Mouse (Mus musculus) granulocyte monocyte progenitor cell, adult 5-6 weeks (primary cell): ENCODE measurements around the gene Phb2. TPM values are rescaled to one million over a fixed set of nuclear protein-coding genes. Genes with fewer than 3 reads are reported as not detected.

ENCODE experiments used
- ATAC-seq: replicated peaks from 2 replicates; pipeline ENCODE4 v1.8.0; 2016; ENCODE audit warnings: mild to moderate bottlenecking, moderate TSS enrichment, inconsistent platforms; ENCODE audit not compliant: poor library complexity, severe bottlenecking
- total RNA-seq, 2 experiments: library from RNA; stranded (forward) in 1 of 2; stranded (reverse) in 1 of 2; fragments of 200-712, 200-1000 nt in 1 of 2; fragments of >200 nt in 1 of 2; fragmentation: Nextera tagmentation in 1 of 2; gene quantifications; 2 replicates each; pipeline ENCODE4 v1.2.3; 2014 to 2017

Gene Phb2
- total RNA-seq, 2 experiments from 2014 or later: 315 to 320 TPM

DNA sequence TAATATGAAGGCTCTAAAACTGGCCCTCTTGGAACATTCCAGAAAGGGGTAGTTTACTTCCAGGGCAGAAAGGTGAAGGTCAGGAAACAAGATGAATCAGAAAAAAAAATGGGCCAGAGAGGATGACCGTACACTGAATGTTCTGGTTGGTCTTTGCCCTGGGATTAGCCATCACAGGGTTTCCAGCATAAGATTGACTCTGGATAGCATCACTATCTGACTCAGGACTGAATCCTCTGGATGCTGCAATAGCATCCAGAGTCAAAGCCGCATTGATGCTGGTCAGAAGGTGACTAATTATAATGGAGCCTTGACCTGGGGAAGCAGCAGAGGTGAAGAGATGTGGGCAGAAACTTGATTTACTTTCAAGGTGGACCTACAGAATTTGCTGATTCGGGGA lies 23.1 kb upstream of the Phb2 start:
- no peak for ATAC-seq

DNA sequence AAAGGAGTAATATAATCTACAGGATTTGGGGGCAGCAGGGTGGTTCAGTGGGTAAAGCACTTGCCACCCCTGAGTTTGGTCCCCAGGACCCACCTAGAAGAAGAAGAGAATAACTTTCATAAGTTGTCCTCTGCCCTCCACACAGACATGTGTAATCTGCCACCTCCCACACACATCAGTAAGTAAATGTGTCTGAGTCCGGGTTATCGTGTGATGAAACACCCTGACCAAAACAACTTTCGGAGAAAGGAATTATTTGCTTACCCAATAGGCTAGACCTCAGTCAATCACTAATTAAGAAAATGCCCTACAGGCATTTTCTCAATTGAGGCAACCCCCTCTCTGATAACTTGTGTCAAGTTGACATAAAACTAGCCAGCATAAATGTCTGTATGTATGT lies 21.6 kb upstream of the Phb2 start:
- no peak for ATAC-seq

DNA sequence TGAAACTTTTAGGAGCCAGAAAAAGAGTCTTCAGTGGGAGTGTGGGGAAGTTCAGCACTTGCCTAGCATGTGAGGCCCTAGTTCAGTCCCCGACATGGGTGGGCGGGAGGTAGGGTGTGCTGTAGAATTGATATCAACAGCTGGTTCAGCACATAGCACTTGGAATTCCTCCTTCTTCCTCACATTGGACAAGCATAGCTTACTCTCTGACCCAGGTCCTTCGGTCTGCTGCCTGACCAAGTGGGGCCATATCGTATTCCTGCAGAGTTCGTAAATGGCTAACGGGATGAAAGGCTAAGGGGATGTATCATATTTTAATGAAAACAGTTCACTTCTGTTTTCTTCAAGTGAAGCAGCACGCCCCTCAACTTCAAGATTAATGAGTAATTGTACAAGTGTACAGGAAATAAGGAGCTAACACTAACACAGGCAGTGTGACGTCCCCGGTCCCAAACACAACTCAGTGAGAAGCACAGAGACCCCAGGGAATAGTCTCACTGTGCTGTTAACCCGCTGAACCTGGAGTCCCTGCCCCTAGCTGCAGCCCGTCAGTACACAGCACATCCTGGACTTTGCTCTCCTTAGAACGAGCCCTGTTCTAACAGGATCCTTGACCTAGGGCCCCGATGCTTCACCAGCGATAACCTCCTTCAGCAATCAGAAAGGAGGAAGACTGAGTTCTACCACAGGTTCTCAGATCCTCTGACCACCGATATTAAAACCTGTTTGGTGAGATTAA lies 18.7 kb upstream of the Phb2 start:
- 0 out of 2 replicates have a peak, but pooled peaks have one; percentile 7 for ATAC-seq

DNA sequence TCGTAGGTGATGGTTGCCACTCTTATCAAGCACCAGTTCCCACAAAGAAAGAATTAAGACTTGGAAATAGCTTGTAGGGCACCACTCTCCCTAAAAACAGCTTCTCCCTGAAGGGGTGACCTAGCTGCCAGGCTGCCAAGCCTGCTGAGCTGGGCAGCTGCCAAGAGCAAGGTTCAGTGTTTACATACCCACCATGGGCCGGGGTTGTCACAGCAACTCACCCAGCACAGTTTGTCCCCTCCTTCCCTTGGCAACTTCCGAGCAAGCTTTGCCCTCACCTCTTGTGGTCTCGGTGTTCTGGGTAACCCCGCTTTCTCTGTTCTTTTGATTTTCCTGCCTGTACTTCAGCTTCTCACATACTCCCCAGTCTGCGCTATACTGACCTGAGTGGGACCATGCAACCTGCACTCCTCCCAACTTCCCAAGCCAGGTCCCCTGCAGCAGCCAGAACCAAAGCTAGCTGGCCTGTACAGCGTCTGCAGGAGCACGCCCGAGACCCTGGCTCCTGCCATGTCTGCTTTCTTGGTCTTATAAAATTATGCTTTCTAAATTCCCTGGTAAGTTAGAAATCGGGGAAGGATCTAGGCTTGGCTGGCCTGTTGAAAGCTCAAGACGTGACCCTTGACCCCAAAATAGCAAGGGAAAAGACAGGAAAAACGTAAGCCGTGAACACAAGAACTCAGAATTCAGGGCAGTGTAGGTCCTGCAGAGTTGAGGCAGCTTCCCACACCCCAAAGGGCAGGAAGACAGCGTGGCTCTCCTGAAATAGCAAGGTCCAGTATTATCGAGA lies 17.8 kb upstream of the Phb2 start:
- ATAC-seq: peak; percentile 57

DNA sequence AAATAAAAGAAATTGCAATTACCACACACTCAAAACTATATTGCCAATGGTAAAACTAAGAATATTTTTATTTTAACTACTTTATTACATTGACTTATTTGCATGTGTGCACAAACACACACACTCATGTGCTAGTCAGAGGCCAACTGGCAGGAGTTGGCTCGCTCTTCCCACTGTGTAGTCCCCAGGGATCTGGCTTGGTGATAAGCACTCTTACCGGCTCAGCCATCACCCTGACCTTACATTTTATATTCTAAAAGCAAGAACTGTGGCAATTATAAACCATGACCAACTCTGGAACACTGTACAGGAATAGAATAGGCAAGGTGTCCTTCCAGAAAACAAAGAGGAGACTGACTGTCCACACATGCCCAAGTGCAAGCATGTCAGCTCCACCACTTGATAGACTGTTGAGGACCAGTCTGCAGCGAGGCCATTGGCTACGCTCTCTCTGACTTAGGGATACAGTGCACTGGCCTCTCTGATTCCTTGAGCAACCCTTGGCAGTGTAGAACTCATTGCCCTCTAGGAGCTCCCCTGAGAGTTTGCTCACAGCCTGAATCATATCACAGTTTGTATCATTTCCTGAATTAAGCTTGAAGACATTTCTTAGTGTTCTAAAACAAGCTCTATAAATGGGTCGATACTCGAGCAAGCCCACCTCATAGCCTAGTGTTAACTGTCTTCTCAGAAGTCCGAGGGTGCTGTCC lies 15.5 kb upstream of the Phb2 start:
- ATAC-seq: no peak

DNA sequence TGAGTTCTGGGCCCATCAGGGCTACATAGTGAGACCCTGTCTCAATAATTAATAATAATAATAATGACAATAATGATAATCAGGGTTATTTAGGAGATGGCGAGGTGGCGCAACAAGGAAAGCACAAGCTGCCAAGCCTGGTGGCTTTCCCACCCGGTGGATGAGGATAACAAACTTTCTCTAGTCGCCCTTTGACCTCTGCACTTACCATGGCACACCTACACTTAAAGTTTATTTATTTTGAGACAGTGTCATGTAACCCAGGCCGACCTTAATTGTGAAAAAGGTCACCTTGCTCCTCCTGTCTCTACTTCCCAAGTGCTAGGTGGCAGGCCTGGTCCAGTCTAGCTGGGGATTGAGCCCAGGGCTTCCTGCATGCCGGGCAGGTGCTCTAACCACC lies 13.4 kb upstream of the Phb2 start:
- no peak for ATAC-seq

DNA sequence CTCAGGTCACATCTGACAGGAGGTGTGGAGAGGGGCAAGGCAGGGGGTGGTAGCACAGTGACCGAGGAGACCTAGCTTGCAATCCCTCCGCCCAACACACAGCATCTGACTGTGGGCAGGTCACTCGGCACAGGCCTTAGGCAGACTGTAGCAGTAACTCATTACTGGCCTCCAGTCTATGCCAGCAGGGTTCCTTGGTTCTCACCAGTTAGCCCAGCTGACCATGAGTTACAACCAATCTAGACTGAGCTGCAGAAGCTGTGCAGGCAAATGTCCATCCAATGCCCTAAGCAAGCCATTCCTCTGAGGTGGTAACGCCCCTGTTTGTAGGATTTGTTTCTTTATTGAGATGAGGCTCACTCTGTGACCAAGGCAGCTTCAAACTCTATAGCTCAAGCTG lies 12.8 kb upstream of the Phb2 start:
- no peak for ATAC-seq

DNA sequence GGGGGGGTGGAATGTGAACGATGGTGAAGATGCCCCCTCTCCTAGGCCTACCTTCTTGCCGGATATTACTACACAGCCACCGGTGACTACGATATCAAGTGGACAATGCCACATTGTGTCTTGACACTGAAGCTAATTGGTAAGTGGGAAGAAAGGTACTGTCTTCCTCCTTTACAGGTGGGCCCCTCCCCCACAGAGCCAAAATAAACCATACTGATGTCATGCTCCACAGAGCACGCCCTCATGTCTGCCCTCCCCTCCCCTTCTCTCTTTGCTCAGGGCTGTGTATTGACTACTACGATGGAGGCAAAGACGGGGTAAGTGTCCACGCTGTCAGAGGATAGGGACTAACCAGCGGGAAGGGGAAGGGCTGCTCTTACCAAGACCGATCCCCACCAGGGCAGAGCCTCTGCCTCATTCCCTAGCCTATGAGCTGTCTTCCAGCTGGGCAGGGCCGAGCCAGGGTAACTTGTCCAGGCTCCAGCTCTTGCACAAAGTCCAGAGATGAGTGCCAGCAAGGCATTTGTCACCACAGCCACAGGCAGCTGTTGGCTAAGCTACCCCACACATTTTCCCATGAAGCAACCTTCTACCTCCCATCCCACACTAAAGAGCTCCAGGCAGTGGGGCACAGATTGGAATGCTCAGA lies 12.1 kb upstream of the Phb2 start:
- no peak for ATAC-seq

DNA sequence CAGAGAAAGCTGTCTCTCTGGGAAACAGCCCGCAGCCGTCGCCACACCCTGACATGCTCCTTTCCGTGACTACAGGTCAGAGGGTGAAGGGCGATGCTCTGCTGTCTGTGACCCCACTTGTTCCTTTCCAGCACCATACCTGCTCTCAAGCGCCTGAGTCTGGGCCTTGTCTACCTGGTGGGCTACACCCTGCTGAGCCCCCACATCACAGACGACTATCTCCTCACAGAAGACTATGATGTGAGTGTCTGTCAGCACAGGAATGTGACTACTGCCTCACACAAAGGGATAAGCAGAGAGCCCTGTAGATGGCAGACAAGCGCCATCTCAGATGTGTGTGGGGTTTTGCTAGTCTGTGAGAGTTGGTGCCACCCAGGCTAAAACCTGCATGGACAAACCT lies 10.8 kb upstream of the Phb2 start:
- ATAC-seq: no peak

DNA sequence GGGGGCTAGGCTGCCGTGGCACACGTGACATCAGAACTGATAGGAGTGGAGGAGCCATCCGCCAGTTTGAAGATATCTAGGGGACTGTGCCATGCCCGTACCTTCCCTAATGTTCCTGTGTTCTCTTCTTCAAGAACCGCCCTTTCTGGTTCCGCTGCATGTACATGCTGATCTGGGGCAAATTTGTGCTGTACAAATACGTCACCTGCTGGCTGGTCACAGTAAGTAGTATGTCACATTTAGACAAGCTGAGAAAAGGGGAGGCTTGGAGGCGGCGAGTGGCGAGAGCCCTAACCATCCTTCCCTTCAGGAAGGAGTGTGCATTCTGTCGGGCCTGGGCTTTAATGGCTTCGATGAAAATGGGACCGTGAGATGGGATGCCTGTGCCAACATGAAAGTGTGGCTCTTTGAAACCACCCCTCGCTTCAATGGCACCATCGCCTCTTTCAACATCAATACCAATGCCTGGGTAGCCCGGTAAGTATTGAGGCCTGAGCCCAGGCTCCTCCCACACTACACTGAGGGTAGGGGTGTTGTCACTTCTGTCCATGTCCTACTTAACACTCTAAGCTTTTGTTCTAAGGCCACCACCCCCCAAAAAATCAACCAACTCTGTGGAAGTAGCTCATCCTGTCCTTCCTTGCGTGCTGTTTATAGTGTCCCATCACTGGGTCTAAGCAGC lies 9.9 kb upstream of the Phb2 start:
- ATAC-seq: no peak

DNA sequence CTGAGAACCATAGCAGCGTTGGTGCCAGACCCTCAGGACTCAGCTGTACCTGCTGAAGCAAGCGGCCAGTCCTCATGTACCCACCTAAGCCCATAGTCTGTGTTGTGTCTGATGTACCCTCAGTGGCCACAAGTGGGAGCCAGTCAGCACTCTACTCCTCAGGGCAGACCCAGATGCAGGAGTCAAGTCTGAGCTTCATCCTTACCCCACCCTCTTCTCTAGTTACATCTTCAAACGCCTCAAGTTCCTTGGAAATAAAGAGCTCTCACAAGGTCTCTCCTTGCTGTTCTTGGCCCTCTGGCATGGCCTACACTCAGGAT lies 9.4 kb upstream of the Phb2 start:
- ATAC-seq: peak; percentile 90

DNA sequence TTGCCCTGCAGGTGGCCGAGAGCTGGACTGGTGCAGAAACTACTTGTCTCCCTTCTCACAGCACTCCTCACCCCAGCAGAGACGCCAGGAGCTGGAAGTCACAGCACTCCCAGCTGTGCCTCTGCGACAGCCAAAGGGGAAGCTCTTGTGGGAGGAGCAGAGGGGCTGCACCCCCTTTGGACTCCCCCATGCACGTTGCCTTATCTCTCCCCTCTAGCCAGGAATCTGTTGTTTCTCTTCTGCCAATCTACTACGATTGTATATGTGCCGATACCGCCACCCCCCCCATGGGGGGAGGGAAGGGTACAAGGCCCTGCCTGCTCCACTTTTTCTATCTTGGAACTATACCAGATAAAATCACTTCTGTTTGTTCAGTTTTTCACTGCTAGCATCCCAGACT lies 8.3 kb upstream of the Phb2 start:
- no peak for ATAC-seq

DNA sequence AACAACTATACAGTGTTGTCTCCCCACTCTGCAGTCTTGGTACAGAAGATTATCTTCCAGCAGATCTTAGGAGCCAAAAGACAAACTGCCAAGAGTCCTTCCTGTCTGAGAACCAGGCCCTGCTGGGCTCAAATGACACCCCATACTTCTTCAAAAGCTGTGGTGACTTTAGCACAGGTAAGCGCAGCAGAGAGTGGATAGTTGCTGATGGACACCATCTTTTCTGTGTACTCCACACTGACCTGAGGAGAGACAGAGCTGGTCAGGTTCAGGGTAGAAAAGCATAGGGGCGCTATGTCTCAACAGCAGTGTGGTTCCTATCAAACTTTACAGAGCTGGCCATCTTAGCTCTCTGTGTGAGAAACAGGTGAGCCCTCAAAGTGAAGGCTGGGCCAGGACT lies 7.7 kb upstream of the Phb2 start:
- no peak for ATAC-seq

DNA sequence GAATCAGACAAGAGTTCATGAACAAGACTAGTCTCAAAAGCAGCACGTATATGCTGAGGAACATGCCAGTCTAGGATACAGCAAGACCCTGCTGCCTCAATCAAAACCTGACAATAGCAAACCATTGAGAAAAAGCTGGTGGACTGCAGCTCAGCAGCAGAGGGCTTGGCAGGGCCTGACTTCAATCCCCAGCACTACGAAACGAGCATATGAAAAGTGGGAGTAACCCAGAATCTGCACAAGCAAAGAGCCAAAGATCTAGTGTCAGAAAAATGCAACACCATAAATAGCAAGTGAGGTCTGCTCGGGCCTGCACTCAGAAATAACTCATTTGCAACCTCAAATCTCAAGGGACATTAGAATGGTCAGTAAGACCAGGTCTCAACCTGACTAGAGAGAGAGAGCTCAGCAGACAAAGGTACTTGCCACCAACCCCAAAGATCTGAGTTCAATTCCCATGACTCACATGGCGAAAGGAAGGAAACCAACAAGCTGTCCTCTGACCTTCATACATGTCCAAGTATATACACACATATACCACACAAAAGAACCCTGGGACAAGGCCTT lies 6.0 kb upstream of the Phb2 start:
- no peak for ATAC-seq

DNA sequence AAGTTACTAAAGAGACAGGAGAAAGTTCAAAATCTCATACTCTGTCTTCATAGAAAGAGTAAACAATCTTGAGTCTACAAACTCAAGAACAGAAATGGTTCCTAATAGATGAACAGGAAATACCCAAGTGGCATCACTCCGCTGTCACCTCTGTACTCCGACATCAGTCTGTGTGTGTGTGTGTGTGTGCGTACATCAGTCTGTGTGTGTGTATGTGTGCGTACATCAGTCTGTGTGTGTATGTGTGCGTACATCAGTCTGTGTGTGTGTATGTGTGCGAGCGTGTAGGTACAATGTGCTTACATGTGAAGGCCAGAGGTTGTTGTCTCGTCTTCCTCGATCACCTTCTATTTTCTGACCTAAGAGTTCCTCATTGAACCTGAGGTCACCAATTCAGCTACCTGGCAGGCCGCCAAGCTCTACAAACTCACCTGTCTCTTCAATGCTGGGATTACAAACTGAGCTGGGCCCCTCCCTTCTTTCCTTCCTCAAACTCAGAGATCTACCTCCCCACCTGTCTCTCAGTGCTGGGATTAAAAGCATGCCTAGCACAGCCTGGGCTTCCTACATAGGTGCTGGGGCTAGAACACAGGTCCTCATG lies 3.7 kb upstream of the Phb2 start:
- ATAC-seq: no peak

DNA sequence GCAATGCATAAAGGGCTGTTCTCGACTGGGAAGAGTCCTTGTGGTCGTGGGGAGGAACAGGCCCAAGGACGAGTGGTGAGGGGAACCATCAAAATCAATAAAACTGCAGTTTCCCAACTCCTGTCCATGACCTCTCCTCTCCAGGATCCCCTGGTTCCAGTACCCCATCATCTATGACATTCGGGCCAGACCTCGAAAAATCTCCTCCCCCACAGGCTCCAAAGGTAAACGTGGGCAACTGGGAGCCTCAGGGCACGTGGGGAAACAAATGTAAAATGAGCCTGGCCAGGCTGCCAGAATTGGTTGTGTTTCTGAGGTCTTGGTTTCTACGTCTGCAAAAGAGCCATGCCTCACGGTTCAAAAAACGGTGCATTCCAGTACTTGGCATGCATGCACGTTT lies 782 bp downstream of the Phb2 start:
- no peak for ATAC-seq

DNA sequence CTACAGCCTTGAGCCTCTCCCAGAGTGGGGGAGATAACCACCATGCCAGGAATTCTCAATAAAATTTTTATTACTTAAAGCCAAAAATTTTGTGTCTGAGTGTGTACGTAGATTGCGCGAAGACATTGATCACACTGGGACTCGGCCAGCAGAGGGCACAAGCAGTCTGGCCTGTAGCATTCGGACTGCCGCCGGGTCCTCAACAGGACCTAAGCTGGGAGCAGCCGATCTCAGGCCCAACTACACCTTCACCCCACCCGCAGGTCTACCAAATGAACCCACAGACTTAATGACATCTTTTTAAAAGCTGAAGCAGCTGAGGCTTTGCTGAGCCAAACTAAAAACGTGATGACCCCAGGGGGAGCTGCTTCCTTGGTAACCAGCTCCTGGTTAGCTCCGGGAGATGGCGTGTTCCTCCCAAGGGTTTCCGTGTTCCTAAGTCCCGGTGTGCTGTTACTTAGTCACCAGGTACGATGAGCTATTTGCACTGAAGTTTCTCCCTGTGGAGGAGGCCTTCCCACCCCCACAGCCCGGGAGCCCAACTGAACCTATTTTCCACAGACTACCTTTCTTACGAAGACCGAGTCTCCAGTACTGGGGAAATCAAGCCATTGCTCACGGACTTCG lies 4.8 kb downstream of the Phb2 start:
- peak; percentile 31 for ATAC-seq

DNA sequence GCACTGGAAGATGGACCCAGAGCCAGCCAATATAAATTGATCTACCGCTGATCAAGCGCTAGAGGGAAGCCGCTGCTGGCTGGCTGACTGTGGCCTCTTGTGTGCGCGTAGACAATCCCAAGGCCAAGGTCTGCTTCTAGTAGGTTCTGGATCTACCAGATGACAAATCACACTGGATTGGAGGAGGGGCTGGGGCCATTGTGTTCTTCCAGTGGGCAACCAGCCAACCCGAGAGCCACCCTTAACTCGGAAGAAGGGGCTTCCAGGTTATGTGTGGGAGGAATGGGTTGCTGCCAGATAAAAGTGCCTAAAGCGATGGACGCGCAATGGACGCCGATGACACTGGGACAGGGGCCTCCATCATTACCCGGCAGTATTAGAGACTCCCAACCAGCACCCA lies 5.8 kb downstream of the Phb2 start:
- ATAC-seq: no peak

DNA sequence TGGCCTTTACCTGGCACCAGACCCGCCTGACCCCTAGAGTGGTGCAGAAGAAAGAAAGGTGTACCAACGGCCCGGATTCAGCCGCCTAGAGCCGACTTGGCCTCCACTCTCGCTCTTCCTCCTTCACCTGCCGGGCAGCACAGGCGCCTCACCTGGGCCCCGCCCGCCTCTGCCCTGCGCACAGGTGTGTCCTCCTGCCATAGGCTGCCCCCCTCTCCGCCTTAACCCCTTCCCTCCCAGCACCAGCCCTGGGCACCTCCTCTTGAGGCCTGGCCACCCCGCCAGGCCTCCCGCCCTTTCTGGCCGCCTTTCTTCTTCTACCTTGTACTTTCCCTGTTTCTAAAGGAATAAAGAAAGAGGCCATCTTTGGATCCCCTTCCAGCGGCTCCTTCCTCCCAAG lies 6.6 kb downstream of the Phb2 start:
- ATAC-seq: no peak
